Mouse (Mus musculus) mesoderm, embryonic 11.5 days (tissue): ENCODE measurements at regions not wholly inside any gene's neighbourhood (a gene's known extent, or its start where the extent isn't known, plus 50 kb on each side); places are given as distances from the start of the nearest gene placed in this dataset.
A peak's percentile ranks its signal among the peaks of the same experiment; 100 is the strongest.

ENCODE experiments used
- DNase-seq: peaks from one replicate; pipeline ENCODE4 v3.0.0-alpha.2; 2012; ENCODE audit warnings: low read depth, low spot score

GRCm38 (mm10) chr8:100515896-100516295, 1099.6 kb upstream of the Cdh8 start:
- peak; percentile 18 for DNase-seq

GRCm38 (mm10) chr8:100515152-100515551, 1098.9 kb upstream of the Cdh8 start:
- no peak for DNase-seq

GRCm38 (mm10) chr8:100506478-100506877, 1090.2 kb upstream of the Cdh8 start:
- DNase-seq: no peak

GRCm38 (mm10) chr8:100500342-100500712, 1084.1 kb upstream of the Cdh8 start:
- no peak for DNase-seq

GRCm38 (mm10) chr8:100499614-100500341, 1083.5 kb upstream of the Cdh8 start:
- DNase-seq: no peak

- DNase-seq: no peak
Observed at GRCm38 (mm10) chr8:100494445-100494844, 1078.2 kb upstream of the Cdh8 start.

GRCm38 (mm10) chr8:100475950-100476349, 1059.7 kb upstream of the Cdh8 start:
- no peak for DNase-seq

- DNase-seq: no peak
Observed at GRCm38 (mm10) chr8:100451231-100451630, 1035.0 kb upstream of the Cdh8 start.

- no peak for DNase-seq
Observed at GRCm38 (mm10) chr8:100450380-100450936, 1034.2 kb upstream of the Cdh8 start.

- no peak for DNase-seq
Observed at GRCm38 (mm10) chr8:100446677-100447350, 1030.5 kb upstream of the Cdh8 start.
